Mouse (Mus musculus) yolk sac, embryonic 10.5 days (tissue): ENCODE measurements around the gene Nckipsd.

Experiments
- DNase-seq: peaks from one replicate; pipeline ENCODE4 v3.0.0-alpha.2; 2017; ENCODE audit warnings: low spot score

Nckipsd gene

GRCm38 (mm10) chr9:108799564-108799963, 8.6 kb upstream of the Nckipsd start:
- DNase-seq, result no peak

GRCm38 (mm10) chr9:108805768-108806167, 2.4 kb upstream of the Nckipsd start:
- DNase-seq, result no peak

GRCm38 (mm10) chr9:108806379-108806778, 1.8 kb upstream of the Nckipsd start:
- DNase-seq, result no peak

GRCm38 (mm10) chr9:108806831-108807230, 1.3 kb upstream of the Nckipsd start:
- DNase-seq, result no peak

- no peak for DNase-seq
These were observed 494 bp upstream of the Nckipsd start for GRCm38 (mm10) chr9:108807674-108808073.

GRCm38 (mm10) chr9:108809188-108809587, 1.0 kb downstream of the Nckipsd start:
- DNase-seq, result no peak

GRCm38 (mm10) chr9:108809723-108810122, 1.6 kb downstream of the Nckipsd start:
- no peak for DNase-seq

- no peak for DNase-seq
These were observed 2.3 kb downstream of the Nckipsd start for GRCm38 (mm10) chr9:108810516-108810915.

- DNase-seq, result no peak
These were observed 7.4 kb downstream of the Nckipsd start for GRCm38 (mm10) chr9:108815557-108815956.

- DNase-seq, result no peak
These were observed 11.3 kb downstream of the Nckipsd start for GRCm38 (mm10) chr9:108819495-108819894.

- DNase-seq, result no peak
These were observed 11.9 kb downstream of the Nckipsd start for GRCm38 (mm10) chr9:108820077-108820476.

GRCm38 (mm10) chr9:108824144-108824685, 16.0 kb downstream of the Nckipsd start:
- DNase-seq, result no peak

- DNase-seq, result peak; percentile 55
These were observed 16.7 kb downstream of the Nckipsd start for GRCm38 (mm10) chr9:108824755-108825413.

- DNase-seq, result peak; percentile 76
These were observed 17.9 kb downstream of the Nckipsd start, which contains the start of gene Celsr3 for GRCm38 (mm10) chr9:108825820-108826699. TSS of gene Celsr3 (plus strand) at chr9:108826320.

- DNase-seq, result peak; percentile 73
These were observed 18.7 kb downstream of the Nckipsd start for GRCm38 (mm10) chr9:108826700-108827340.

- DNase-seq, result no peak
These were observed 19.3 kb downstream of the Nckipsd start for GRCm38 (mm10) chr9:108827454-108827853.

GRCm38 (mm10) chr9:108827906-108828305, 19.7 kb downstream of the Nckipsd start:
- DNase-seq, result no peak

- DNase-seq, result no peak
These were observed 23.5 kb downstream of the Nckipsd start for GRCm38 (mm10) chr9:108831637-108832036.

- peak; percentile 97 for DNase-seq
These were observed 24.4 kb downstream of the Nckipsd start for GRCm38 (mm10) chr9:108832390-108833108.

- DNase-seq, result no peak
These were observed 34.8 kb downstream of the Nckipsd start for GRCm38 (mm10) chr9:108842989-108843388.

- DNase-seq, result no peak
These were observed 37.2 kb downstream of the Nckipsd start for GRCm38 (mm10) chr9:108845390-108845789.

- DNase-seq, result peak; percentile 58
These were observed 39.2 kb downstream of the Nckipsd start for GRCm38 (mm10) chr9:108847374-108847773.
